Mouse (Mus musculus) embryo, embryonic 11 days (tissue): ENCODE data around the gene Zfp148.

ENCODE experiments used
- DNase-seq: peaks from one replicate; pipeline ENCODE4 v3.0.0-alpha.2; 2015

The Zfp148 gene

DNA sequence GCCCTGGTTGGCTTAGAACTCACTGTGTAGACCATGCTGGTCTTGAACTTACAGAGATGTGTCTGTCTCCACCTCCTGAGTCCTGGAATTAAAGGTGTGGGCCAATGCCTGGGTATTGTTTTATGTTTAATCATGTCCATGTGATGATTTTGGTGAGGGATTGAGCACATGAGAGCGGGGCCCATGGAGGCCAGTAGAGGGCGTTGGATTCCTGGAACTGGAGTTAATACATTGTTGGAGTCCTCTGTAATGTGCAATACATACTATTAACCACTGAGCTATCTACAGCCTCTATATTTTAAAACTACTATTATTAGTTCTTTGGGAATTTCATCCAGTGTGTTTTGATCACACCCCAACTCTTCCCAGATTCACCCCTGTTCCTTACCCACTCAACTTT is 163.7 kb downstream of the Zfp148 start:
- DNase-seq = no peak

DNA sequence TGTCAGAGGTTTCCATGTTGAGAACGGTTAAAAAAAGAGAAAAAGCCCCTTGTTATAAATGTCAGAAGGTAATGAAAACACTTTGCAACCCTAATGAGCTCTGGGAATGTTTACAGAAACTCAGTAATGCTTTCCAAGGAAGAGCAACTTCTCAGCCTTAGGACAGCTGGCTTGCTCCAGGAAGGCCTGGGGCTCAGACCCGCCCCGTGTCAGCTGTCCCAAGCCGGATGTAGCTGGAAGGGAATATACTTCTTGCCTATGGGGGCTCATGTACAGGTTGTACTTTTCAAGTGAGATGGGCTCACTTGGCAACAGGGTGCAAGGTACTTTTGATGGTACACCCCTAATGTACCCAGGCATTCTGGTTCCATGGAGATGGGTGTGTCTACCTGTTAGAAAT is 164.9 kb downstream of the Zfp148 start:
- no peak for DNase-seq

DNA sequence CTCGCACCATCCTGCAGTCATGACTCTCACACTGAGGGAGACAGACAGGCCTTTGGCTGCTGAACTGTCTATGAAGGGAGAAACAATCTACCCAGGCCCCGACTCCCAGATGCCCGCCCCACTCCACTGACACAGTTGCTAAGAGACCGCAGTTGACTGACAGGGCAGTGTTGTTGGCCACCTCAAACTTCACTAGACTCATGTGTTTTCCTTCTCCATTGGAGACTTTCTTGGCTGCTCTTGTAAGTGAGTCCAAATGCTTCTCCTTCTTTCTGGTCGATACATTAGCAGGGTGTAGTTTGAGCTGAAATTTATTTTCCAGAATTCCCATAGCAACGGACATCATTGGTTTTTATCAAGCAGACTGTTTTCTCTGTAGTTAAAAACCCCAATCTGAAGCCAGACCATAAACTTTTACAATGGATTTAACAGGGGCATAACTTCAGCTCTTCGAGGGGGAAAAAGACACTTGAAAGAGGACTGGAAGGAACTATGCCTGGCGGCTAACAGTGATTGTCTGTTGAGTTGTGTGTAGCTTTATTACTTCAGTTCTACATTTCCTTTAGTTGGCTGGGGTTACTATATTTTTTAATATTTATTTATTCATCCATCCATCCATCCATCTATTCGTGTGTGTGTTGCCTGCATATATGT is 173.2 kb downstream of the Zfp148 start:
- DNase-seq = peak; percentile 39
